ENCODE assay signal across 8 mouse cellular contexts in genomic region chr1:166379630-166380231, GRCm38 (mm10). TPM values are rescaled to one million over a fixed set of nuclear protein-coding genes. Genes with fewer than 3 reads are reported as not detected.
DNase-seq lines count a peak whose midpoint lies in the region; ATAC-seq lines count a peak whose summit lies in the region.

No protein-coding gene starts in this region.

- ATAC-seq in megakaryocyte-erythroid progenitor cell, adult 5-6 weeks (replicated peaks; ENCODE audit: low FRiP score, low TSS enrichment, poor library complexity, severe bottlenecking), result peak; percentile 79

- intact Hi-C loops in left cerebral cortex, postnatal 25 days (cut with DNase I), result loop anchor here (5.0 kb wide), 1 partner anchor 377 kb away; the partner anchor contains the start of gene Pou2f1

- peak; percentile 47 for DNase-seq in ZHBTc4 (ENCODE audit: low read depth, low spot score)
- peak; percentile 42 to 48 for DNase-seq in cerebellum, postnatal 4 days (ENCODE audit: low spot score in 2 of 2)
- peak; percentile 50 for DNase-seq in gastrocnemius, postnatal 10 days
- peak; percentile 84 for DNase-seq in induced T-regulatory cell, adult 2 months (ENCODE audit: low read depth)
- DNase-seq in left cerebral cortex, postnatal 25 days (ENCODE audit: low spot score in 2 of 2), result peak; percentile 52 to 67
- peak; percentile 64 for DNase-seq in right cerebral cortex, postnatal 25 days
- DNase-seq in urinary bladder, postnatal 25 days (ENCODE audit: low spot score), result peak; percentile 33

RNA-seq across cellular contexts. Expression of gene Tada1, which starts 0.8 kb away (rescaled TPM):
- total RNA-seq in gastrocnemius, postnatal 10 days (2021), result 10 to 100 TPM in 1 of 2 experiments, 1 to 10 TPM in 1; 9.5 to 13.6 TPM
- 10 to 100 TPM; 33.0 to 33.1 TPM for total RNA-seq in left cerebral cortex, postnatal 25 days (2021)
- total RNA-seq in megakaryocyte-erythroid progenitor cell, adult 5-6 weeks (2014; fragmentation: Nextera tagmentation), result 40.3 and 53.8 TPM in 2 replicates
- 30.6 and 43.5 TPM in 2 replicates for total RNA-seq in megakaryocyte-erythroid progenitor cell, adult 5-6 weeks (2017)

RNA-seq across cellular contexts. Expression of gene Pogk, which starts 29.9 kb away (rescaled TPM):
- 10 to 100 TPM in 1 of 2 experiments, 1 to 10 TPM in 1; 6.6 to 11.9 TPM for total RNA-seq in gastrocnemius, postnatal 10 days (2021)
- 10 to 100 TPM; 34.3 to 39.3 TPM for total RNA-seq in left cerebral cortex, postnatal 25 days (2021)
- total RNA-seq in megakaryocyte-erythroid progenitor cell, adult 5-6 weeks (2014; fragmentation: Nextera tagmentation), result 3.6 and 8.2 TPM in 2 replicates
- 4.6 and 5.3 TPM in 2 replicates for total RNA-seq in megakaryocyte-erythroid progenitor cell, adult 5-6 weeks (2017)

Comparison
In these comparisons a context has a peak if more than half of its experiments do, and no peak if none do; other contexts are left out.
1. Peak in every context shown above with its lines: DNase-seq and ATAC-seq.
2. DNase-seq: peak in every context shown above with its lines; median percentile 84 in induced T-regulatory cell, adult 2 months; 64 in right cerebral cortex, postnatal 25 days; 60 in left cerebral cortex, postnatal 25 days; 50 in gastrocnemius, postnatal 10 days; 47 in ZHBTc4; 45 in cerebellum, postnatal 4 days; 33 in urinary bladder, postnatal 25 days.